Mouse (Mus musculus) myocyte (in vitro differentiated cells): ENCODE measurements around the gene Akt2.

Source experiments
- CEBPB ChIP-seq: IDR thresholded peaks from 2 replicates; pipeline ENCODE4 v1.6.1; 2011; ENCODE audit warnings: mild to moderate bottlenecking, moderate library complexity; ENCODE audit not compliant: poor library complexity, insufficient read depth, severe bottlenecking
- E2F4 ChIP-seq: IDR thresholded peaks from one replicate; pipeline ENCODE4 v1.6.1; 2011; ENCODE audit warnings: mild to moderate bottlenecking, control low read depth, moderate library complexity; ENCODE audit not compliant: insufficient read depth
- MAX ChIP-seq: IDR thresholded peaks from one replicate; pipeline ENCODE4 v1.6.1; 2011; ENCODE audit warnings: low read depth, mild to moderate bottlenecking, control low read depth
- MYOD1 ChIP-seq, 3 experiments: IDR thresholded peaks; one replicate each; pipeline ENCODE4 v1.6.1; 2011; ENCODE audit warnings: control low read depth in 2 of 3, low read depth in 2 of 3, mild to moderate bottlenecking in 2 of 3, moderate library complexity in 1 of 3; ENCODE audit not compliant: insufficient read length in 2 of 3, control insufficient read depth in 1 of 3
- MYOG ChIP-seq, 3 experiments: IDR thresholded peaks; one replicate each; pipeline ENCODE4 v1.6.1; 2011; ENCODE audit warnings: control low read depth in 2 of 3, low read depth in 2 of 3, mild to moderate bottlenecking in 2 of 3; ENCODE audit not compliant: insufficient read length in 2 of 3, control insufficient read depth in 1 of 3, insufficient read depth in 1 of 3
- POLR2A ChIP-seq: IDR thresholded peaks from one replicate; pipeline ENCODE4 v1.6.1; 2011; ENCODE audit warnings: low read depth, mild to moderate bottlenecking, control low read depth, moderate library complexity; ENCODE audit not compliant: insufficient read length
- POLR2AphosphoS2 ChIP-seq: IDR thresholded peaks from one replicate; pipeline ENCODE4 v1.6.1; 2011; ENCODE audit warnings: low read depth, control low read depth; ENCODE audit not compliant: insufficient read length
- REST ChIP-seq: IDR thresholded peaks from one replicate; pipeline ENCODE4 v1.6.1; 2011; ENCODE audit warnings: mild to moderate bottlenecking, control low read depth, moderate library complexity; ENCODE audit not compliant: insufficient read depth, insufficient read length
- SRF ChIP-seq: IDR thresholded peaks from one replicate; pipeline ENCODE4 v1.6.1; 2011; ENCODE audit warnings: low read depth; ENCODE audit not compliant: control insufficient read depth, insufficient read length
- TCF12 ChIP-seq: IDR thresholded peaks from one replicate; pipeline ENCODE4 v1.6.1; 2011; ENCODE audit warnings: mild to moderate bottlenecking, control low read depth; ENCODE audit not compliant: poor library complexity, insufficient read depth, severe bottlenecking
- USF1 ChIP-seq: IDR thresholded peaks from one replicate; pipeline ENCODE4 v1.6.1; 2011; ENCODE audit warnings: low read depth, mild to moderate bottlenecking, control low read depth, moderate library complexity

DNA sequence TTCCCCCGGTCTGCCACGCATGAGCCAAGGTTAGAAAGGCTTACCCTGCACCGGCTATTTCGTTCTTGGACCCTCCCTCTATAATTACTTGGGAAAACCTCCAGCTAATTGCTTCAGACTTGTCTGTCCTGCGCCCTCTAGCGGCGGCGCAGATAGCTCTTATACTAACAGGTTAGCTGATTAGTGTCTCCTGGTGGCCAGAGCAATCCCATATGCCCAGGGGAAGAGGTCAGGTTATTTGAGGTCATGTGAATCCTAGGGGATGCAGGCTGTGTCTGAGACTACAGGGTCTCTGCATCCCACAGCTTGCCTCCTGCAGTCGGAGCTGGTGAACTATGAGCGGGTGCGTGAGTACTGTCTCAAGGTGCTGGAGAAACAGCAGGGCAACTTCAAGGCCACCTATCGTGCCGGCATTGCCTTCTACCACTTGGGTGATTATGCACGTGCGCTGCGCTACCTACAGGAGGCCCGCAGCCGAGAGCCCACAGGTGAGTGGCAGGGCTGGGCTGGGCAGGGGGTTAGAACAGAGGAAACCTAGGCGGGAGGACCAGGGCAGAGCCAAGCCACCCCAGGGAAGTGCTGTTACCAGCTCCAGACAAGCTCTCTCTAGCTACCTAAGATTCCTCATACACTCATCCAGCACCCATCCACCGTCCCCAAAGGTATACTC, 63.4 kb downstream of the Akt2 start:
- TF ChIP-seq POLR2A (no peak), SRF (no peak), E2F4 (no peak), TCF12 (no peak), POLR2AphosphoS2 (no peak), MYOG (IDR thresholded peaks at IDR 0.05; ENCODE audit: control insufficient read depth in 1 of 3, insufficient read depth in 1 of 3, insufficient read length in 2 of 3, low read depth in 2 of 3) (no peak), MAX (no peak), USF1 (no peak), REST (no peak), MYOD1 (IDR thresholded peaks at IDR 0.05; ENCODE audit: control insufficient read depth in 1 of 3, insufficient read length in 2 of 3, low read depth in 2 of 3) (no peak), CEBPB (no peak)
